Mouse (Mus musculus) thymus, adult 2 months (tissue): ENCODE data around the gene Kcnc3.

Source experiments
- CTCF ChIP-seq: fragments of 200-500 bp; IDR thresholded peaks from 2 replicates; pipeline ENCODE4 v1.5.1; 2012; ENCODE audit warnings: mild to moderate bottlenecking, control low read depth, low read length, moderate library complexity, borderline replicate concordance; ENCODE audit not compliant: control insufficient read depth, poor library complexity, insufficient read depth; ENCODE audit errors: extremely low read depth
- POLR2A ChIP-seq: fragments of 200-500 bp; IDR thresholded peaks from 2 replicates; pipeline ENCODE4 v1.6.1; 2012; ENCODE audit warnings: mild to moderate bottlenecking, low read length, control low read depth, moderate library complexity; ENCODE audit not compliant: control insufficient read depth, poor library complexity, insufficient read depth; ENCODE audit errors: extremely low read depth

DNA sequence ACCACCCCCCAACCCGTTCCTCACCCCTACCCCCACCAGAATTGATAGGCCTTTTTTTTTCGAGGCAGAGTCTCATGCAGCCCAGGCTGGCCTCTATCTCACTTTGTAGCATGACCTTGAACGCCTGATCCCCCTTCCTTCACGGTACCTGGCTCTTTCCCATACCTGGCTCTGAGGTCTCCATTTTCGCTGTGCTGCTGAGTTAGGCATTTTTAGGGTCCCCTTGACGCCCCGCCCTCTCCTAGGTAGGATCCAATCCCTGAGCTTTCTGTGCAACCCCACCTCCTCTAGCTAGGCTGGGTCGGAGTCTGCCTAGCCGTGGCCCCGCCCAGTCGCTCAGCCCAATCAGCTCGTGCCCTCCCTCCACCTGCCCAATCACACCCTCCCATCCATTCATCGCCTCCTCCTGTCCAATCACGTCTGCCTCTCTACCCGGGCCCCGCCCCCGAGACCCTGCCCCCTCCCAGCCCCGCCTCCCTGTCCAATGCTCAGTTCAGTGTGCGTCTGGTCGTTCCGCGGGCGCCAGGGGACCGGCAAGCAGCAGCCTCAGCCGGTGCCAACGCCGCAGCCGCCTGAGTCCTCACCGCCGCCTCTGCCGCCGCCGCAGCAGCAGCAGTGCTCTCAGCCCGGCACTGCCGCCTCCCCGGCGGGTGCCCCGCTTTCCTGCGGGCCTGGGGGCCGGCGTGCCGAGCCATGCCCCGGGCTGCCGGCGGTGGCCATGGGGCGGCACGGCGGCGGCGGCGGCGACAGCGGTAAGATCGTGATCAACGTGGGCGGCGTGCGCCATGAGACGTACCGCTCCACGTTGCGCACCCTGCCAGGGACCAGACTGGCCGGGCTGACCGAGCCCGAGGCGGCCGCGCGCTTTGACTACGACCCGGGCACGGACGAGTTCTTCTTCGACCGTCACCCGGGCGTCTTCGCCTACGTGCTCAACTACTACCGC, at the start of gene Kcnc3:
- TF ChIP-seq CTCF (no peak), POLR2A (no peak)
